Mouse (Mus musculus) urinary bladder, adult 2 months (tissue): Measurements from ENCODE around the gene Usp12. TPM values are rescaled to one million over a fixed set of nuclear protein-coding genes. Genes with fewer than 3 reads are reported as not detected.

Source experiments
- DNase-seq: peaks from one replicate; pipeline ENCODE4 v3.0.0; 2022; ENCODE audit warnings: low spot score
- polyA plus RNA-seq: library from polyadenylated mRNA; depleted of rRNA; stranded (reverse); fragments of >200 nt; gene quantifications from 2 replicates; pipeline ENCODE4 v1.2.3, GENCODE M21; 2012; rRNA removed

Gene Usp12
- polyA plus RNA-seq, 1 experiment: 16.6 TPM

DNA sequence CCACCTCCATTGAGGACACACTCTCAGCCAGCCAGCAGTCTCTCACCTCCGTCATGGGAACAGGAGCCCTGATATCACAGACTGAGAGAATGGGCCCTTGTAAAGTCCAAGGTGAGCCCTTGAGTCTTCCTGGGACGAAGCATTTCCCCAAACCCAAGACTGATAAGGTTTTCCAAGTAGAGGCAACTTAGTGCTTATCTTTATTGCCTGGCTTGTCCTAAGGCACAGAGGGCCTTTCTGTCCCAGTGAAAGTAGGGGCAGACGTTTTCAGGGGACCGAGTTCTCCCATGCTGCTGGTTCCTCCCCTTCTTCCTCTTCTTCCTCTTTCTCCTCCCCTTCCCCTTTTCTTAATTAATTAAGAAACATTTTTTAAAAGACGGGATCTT lies 101.8 kb downstream of the Usp12 start:
- DNase-seq: no peak

DNA sequence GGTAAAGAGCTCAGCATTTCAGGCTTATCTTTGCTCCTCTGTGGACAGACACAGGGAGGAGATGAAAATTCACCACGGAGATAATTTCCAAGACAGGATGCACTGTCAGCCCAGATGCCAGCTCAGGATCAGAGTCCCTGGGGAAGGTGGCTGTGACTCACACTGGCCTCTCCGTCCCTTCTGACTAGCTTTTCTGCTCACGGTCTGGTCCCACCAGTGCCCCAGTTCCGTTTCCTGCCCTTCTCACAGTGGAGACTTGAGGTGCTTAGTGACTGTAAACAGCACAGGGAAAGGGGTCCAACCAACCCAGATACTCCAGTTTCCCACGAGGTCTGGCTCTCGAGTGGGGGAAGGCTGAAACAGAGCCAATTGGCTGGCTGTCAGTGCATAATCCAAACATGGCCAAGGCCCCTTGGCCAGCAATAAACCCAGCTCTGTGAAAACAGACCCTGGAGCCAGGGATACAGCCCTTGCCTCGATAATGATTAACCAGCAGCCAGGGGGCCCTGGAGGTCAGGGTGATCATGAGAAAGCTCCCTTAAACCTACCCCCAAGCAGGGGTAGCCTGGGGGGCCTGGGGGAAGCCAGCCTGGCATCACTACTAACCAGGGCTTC lies 102.3 kb downstream of the Usp12 start:
- DNase-seq: no peak

- DNase-seq: no peak
These were observed 103.1 kb downstream of the Usp12 start for GRCm38 (mm10) chr5:146691745-146692144.

- DNase-seq: no peak
These were observed 107.1 kb downstream of the Usp12 start for GRCm38 (mm10) chr5:146687541-146688313.

GRCm38 (mm10) chr5:146686954-146687353 lies 107.9 kb downstream of the Usp12 start:
- DNase-seq: no peak

Other genes with a start within 250 kb of the Usp12 start
- gene Gm3415, start 238.9 kb downstream of the Usp12 start, polyA plus RNA-seq: not detected in 2 replicates
- not detected in 2 replicates for gene Gpr12, start 209.8 kb downstream of the Usp12 start, polyA plus RNA-seq
- 587 and 829 TPM in 2 replicates for gene Rpl21, start 37.9 kb upstream of the Usp12 start, polyA plus RNA-seq
- 15.1 and 24.8 TPM in 2 replicates for gene Rasl11a, start 50.1 kb upstream of the Usp12 start, polyA plus RNA-seq
- gene Gtf3a, start 153.7 kb upstream of the Usp12 start, polyA plus RNA-seq: 55.9 and 60.5 TPM in 2 replicates
- 20.7 and 22.0 TPM in 2 replicates for gene Mtif3, start 168.8 kb upstream of the Usp12 start, polyA plus RNA-seq